ENCODE assay signal across 8 mouse cellular contexts in genomic region chr2:121474180-121474535, GRCm38 (mm10). TPM values are rescaled to one million over a fixed set of nuclear protein-coding genes. Genes with fewer than 3 reads are reported as not detected.
A peak's percentile ranks its signal among the peaks of the same experiment; 100 is the strongest.
DNase-seq lines count a peak whose midpoint lies in the region; ATAC-seq and TF ChIP-seq lines count a peak whose summit lies in the region.

No protein-coding gene starts in this region.

- peak overlapping the region; percentile 66 for H3K4me3 ChIP-seq in heart, embryonic 11.5 days (ENCODE audit: low read depth, low read length)
- peak overlapping the region; percentile 63 to 90 for H3K4me3 ChIP-seq in ES-E14 (ENCODE audit: insufficient read depth in 1 of 2, low read depth in 1 of 2, low read length in 2 of 2, poor library complexity in 1 of 2, severe bottlenecking in 1 of 2)

- H3K4me1 ChIP-seq in heart, embryonic 11.5 days (ENCODE audit: control insufficient read depth, insufficient read depth, low read length): no peaks in the 10 kb centered on the region
- H3K4me1 ChIP-seq in ES-E14 (ENCODE audit: control insufficient read depth in 2 of 2, insufficient read depth in 2 of 2, low read length in 2 of 2, poor library complexity in 1 of 2): 0 out of 4 replicates have a peak, but pooled peaks cover 0 to 2% of the 10 kb centered on the region in 2 experiments

- H3K9me3 ChIP-seq in heart, embryonic 11.5 days (replicated peaks; ENCODE audit: control insufficient read depth, low read length): no peaks in the 10 kb centered on the region
- H3K9me3 ChIP-seq in ES-E14 (ENCODE audit: control insufficient read depth, insufficient read depth, low read depth, low read length): no peaks in the 10 kb centered on the region

- H3K27me3 ChIP-seq in heart, embryonic 11.5 days (ENCODE audit: control insufficient read depth, insufficient read depth, low read length): no peaks in the 10 kb centered on the region

- DNase-seq in heart, adult 8-10 months (ENCODE audit: low spot score): no peak
- no peak for DNase-seq in ES-E14 (ENCODE audit: low read depth, low spot score)
- DNase-seq in urinary bladder, adult 18-20 months (ENCODE audit: low spot score in 2 of 2): no peak
- DNase-seq in kidney, postnatal 10 days: no peak
- DNase-seq in c-Kit-positive CD71-positive TER-119-positive erythroid progenitor cells, embryonic 14.5 days (ENCODE audit: low spot score): no peak

- WGBS in heart, embryonic 11.5 days (ENCODE audit: insufficient replicate concordance): 31% methylated on average over 8 of the region's 8 CpGs

- in situ Hi-C loops in ES-E14 (cut with MboI; ENCODE audit: low sequenced_read_pairs in 2 of 2, unreplicated experiment in 2 of 2): no loop called here

- peak overlapping the region; percentile 71 for H3K4me2 ChIP-seq in heart, embryonic 11.5 days

- H3K9ac ChIP-seq in heart, embryonic 11.5 days (ENCODE audit: low read depth, low read length): peak overlapping the region; percentile 70
- H3K9ac ChIP-seq in ES-E14 (ENCODE audit: insufficient read depth, low read depth, low read length, poor library complexity, severe bottlenecking): no peak overlapping the region; the same call in 1 of the 2 replicates

- ATAC-seq in heart, embryonic 11.5 days (replicated peaks; ENCODE audit: insufficient number of reproducible peaks, low FRiP score, low TSS enrichment): no peak
- ATAC-seq in granulocyte monocyte progenitor cell, adult 5-6 weeks (replicated peaks; ENCODE audit: poor library complexity, severe bottlenecking): peak; percentile 8; the same call in 1 of the 2 replicates
- peak; percentile 31 for ATAC-seq in megakaryocyte, adult 5-6 weeks (ENCODE audit: poor library complexity, severe bottlenecking)

- peak overlapping the region; percentile 70 for H3K27ac ChIP-seq in heart, embryonic 11.5 days (ENCODE audit: low read depth, low read length)
- no peak overlapping the region for H3K27ac ChIP-seq in ES-E14 (ENCODE audit: insufficient read depth, low read depth, low read length, poor library complexity, severe bottlenecking)

- H3K36me3 ChIP-seq in heart, embryonic 11.5 days (ENCODE audit: control insufficient read depth, insufficient read depth, low read length): no peaks in the 10 kb centered on the region
- peaks cover 2% of the 10 kb centered on the region for H3K36me3 ChIP-seq in ES-E14 (ENCODE audit: control insufficient read depth, insufficient read depth, low read length, poor library complexity, severe bottlenecking)

TF ChIP-seq in ES-E14, 5 proteins besides CTCF, POLR2A, EP300 and RAD21:
- TF ChIP-seq ZNF384 (IDR thresholded peaks at IDR 0.05; ENCODE audit: low read depth, low read length) (no peak), MAFK (IDR thresholded peaks at IDR 0.05; ENCODE audit: insufficient read depth, low read depth, low read length) (no peak)
TF ChIP-seq in ES-E14: peak in this region for 0.

RNA-seq across cellular contexts. Expression of gene Mfap1b, which starts 0.3 kb away (rescaled TPM):
- 45.0 and 48.8 TPM in 2 replicates for polyA plus RNA-seq in heart, embryonic 11.5 days (2014; fragmentation: Nextera tagmentation; extraction: Ambion mirVana)
- total RNA-seq in heart, adult 8-10 months (2022): 10 to 100 TPM; 28.3 to 37.4 (median 32.5) TPM
- 15.8 and 23.2 TPM in 2 replicates for total RNA-seq in ES-E14 (2012; rRNA removed)
- total RNA-seq in granulocyte monocyte progenitor cell, adult 5-6 weeks (2014; fragmentation: Nextera tagmentation): 23.3 and 30.9 TPM in 2 replicates
- 45.9 and 52.2 TPM in 2 replicates for total RNA-seq in granulocyte monocyte progenitor cell, adult 5-6 weeks (2017)
- total RNA-seq in megakaryocyte, adult 5-6 weeks (2015): 39.0 and 40.4 TPM in 2 replicates
- 42.2 and 48.4 TPM in 2 replicates for total RNA-seq in megakaryocyte, adult 5-6 weeks (2017)

RNA-seq across cellular contexts. Expression of gene Serinc4, which starts 17.6 kb away (rescaled TPM):
- polyA plus RNA-seq in heart, embryonic 11.5 days (2014; fragmentation: Nextera tagmentation; extraction: Ambion mirVana): 0.07 TPM in 1 of 2 replicates, not detected in the other
- total RNA-seq in heart, adult 8-10 months (2022): under 1 TPM in 2 of 4 experiments, not detected in 2; 0.13 to 0.17 TPM
- total RNA-seq in ES-E14 (2012; rRNA removed): 0.90 and 1.5 TPM in 2 replicates
- not detected in 2 replicates for total RNA-seq in granulocyte monocyte progenitor cell, adult 5-6 weeks (2014; fragmentation: Nextera tagmentation)
- 0.26 and 0.60 TPM in 2 replicates for total RNA-seq in granulocyte monocyte progenitor cell, adult 5-6 weeks (2017)
- total RNA-seq in megakaryocyte, adult 5-6 weeks (2015): not detected in 2 replicates
- 0.22 TPM in 1 of 2 replicates, not detected in the other for total RNA-seq in megakaryocyte, adult 5-6 weeks (2017)

RNA-seq across cellular contexts. Expression of gene Hypk, which starts 21.1 kb away (rescaled TPM):
- polyA plus RNA-seq in heart, embryonic 11.5 days (2014; fragmentation: Nextera tagmentation; extraction: Ambion mirVana): 118 and 124 TPM in 2 replicates
- total RNA-seq in heart, adult 8-10 months (2022): 10 to 100 TPM; 18.2 to 25.0 (median 22.6) TPM
- 21.5 and 22.0 TPM in 2 replicates for total RNA-seq in ES-E14 (2012; rRNA removed)
- 103 and 133 TPM in 2 replicates for total RNA-seq in granulocyte monocyte progenitor cell, adult 5-6 weeks (2014; fragmentation: Nextera tagmentation)
- 78.2 and 90.6 TPM in 2 replicates for total RNA-seq in granulocyte monocyte progenitor cell, adult 5-6 weeks (2017)
- total RNA-seq in megakaryocyte, adult 5-6 weeks (2015): 68.9 and 78.0 TPM in 2 replicates
- total RNA-seq in megakaryocyte, adult 5-6 weeks (2017): 58.5 and 73.2 TPM in 2 replicates

RNA-seq across cellular contexts. Expression of gene Serf2, which starts 25.2 kb away (rescaled TPM):
- 603 and 608 TPM in 2 replicates for polyA plus RNA-seq in heart, embryonic 11.5 days (2014; fragmentation: Nextera tagmentation; extraction: Ambion mirVana)
- total RNA-seq in heart, adult 8-10 months (2022): 100 to 1,000 TPM; 360 to 469 (median 411) TPM
- total RNA-seq in ES-E14 (2012; rRNA removed): 428 and 459 TPM in 2 replicates
- total RNA-seq in granulocyte monocyte progenitor cell, adult 5-6 weeks (2014; fragmentation: Nextera tagmentation): 530 and 577 TPM in 2 replicates
- total RNA-seq in granulocyte monocyte progenitor cell, adult 5-6 weeks (2017): 211 and 218 TPM in 2 replicates
- 390 and 393 TPM in 2 replicates for total RNA-seq in megakaryocyte, adult 5-6 weeks (2015)
- total RNA-seq in megakaryocyte, adult 5-6 weeks (2017): 216 and 267 TPM in 2 replicates

RNA-seq across cellular contexts. Expression of gene Ell3, which starts 30.1 kb away (rescaled TPM):
- 1.6 and 2.4 TPM in 2 replicates for polyA plus RNA-seq in heart, embryonic 11.5 days (2014; fragmentation: Nextera tagmentation; extraction: Ambion mirVana)
- under 1 TPM in 1 of 4 experiments, not detected in 3; 0.34 TPM for total RNA-seq in heart, adult 8-10 months (2022)
- total RNA-seq in ES-E14 (2012; rRNA removed): 7.5 and 16.5 TPM in 2 replicates
- not detected in 2 replicates for total RNA-seq in granulocyte monocyte progenitor cell, adult 5-6 weeks (2014; fragmentation: Nextera tagmentation)
- total RNA-seq in granulocyte monocyte progenitor cell, adult 5-6 weeks (2017): not detected in 2 replicates
- not detected in 2 replicates for total RNA-seq in megakaryocyte, adult 5-6 weeks (2015)
- total RNA-seq in megakaryocyte, adult 5-6 weeks (2017): not detected in 2 replicates
